ENCODE assay signal across 8 mouse cellular contexts in the genomic region with DNA sequence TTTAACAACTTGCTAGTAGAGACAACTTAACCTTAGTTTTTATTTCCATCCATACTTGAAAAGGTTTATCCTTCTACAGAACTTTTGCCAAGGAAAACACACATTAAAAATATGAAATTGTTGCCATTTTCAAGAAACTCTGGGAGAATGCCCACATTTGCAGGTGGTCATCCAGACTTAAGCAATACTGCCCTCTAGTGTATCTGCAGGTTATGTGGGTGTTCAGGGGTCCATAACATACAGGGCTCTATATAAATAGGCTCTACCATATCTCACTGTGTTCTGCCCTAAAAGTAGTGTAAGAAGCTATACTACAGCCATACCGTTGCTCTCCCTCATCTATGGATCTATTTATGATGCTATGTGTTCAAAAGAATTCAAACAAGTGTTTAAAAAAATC.
DNase-seq lines count a peak whose midpoint lies in the region; ATAC-seq lines count a peak whose summit lies in the region.

No protein-coding gene starts in this region.

- ATAC-seq in neutrophil, adult 5-6 weeks (ENCODE audit: extremely low read depth, insufficient number of reproducible peaks, low FRiP score, poor library complexity, severe bottlenecking): 0 out of 2 replicates have a peak, but pooled peaks have one; percentile 30
- ATAC-seq in monocyte, adult 5-6 weeks (replicated peaks; ENCODE audit: insufficient number of reproducible peaks, low FRiP score, low TSS enrichment, poor library complexity, severe bottlenecking): no peak

- peak; percentile 21 to 84 for DNase-seq in adrenal gland, adult (ENCODE audit: inconsistent age in 2 of 2, low spot score in 1 of 2)
- no peak for DNase-seq in adrenal gland, adult 18-20 months (ENCODE audit: low spot score in 2 of 2)
- DNase-seq in layer of hippocampus, postnatal 10 days (ENCODE audit: low spot score in 2 of 2): peak; percentile 7 to 13
- no peak for DNase-seq in layer of hippocampus, postnatal 36 days
- peak; percentile 47 for DNase-seq in adrenal gland, postnatal 14 days
- peak; percentile 30 for DNase-seq in hindlimb bud, embryonic 11.5 days (ENCODE audit: extremely low spot score, low read depth, low spot score)

Comparison
In these comparisons a context has a peak if more than half of its experiments do, and no peak if none do; other contexts are left out.
1. DNase-seq: peak in adrenal gland, adult (2 of 2), layer of hippocampus, postnatal 10 days (2 of 2), adrenal gland, postnatal 14 days (single experiment) and hindlimb bud, embryonic 11.5 days (single experiment); none in adrenal gland, adult 18-20 months (0 of 2) and layer of hippocampus, postnatal 36 days (0 of 2).